In the genomic region with DNA sequence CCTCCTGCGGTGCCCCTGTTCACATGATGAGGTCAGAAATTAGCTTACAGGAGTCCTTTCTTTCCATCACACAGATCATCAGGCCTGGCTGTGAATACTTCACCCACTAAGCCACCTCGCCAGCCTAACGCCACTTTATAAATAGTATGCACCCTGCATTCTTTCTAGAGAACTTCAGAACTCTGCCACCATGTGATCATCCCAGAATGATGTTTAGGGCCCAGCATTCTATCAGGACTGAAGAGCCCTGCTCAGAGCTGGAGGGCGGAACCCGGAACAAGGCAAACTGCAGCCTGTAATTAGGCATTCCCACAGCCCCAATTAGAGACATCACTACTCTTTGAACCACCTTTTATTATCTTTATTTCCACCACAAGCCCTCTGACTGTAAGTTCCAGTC, we compare ENCODE assay signal across 12 mouse cellular contexts.
"Had no signal": no experiment of that assay in that cellular context is flagged by ENCODE, and none has a peak within 500 bp of the region (broad histone marks: within the 10 kb centered on the region; RNA-seq: fewer than 3 reads in every experiment).

No protein-coding gene starts in this region.

- H3K36me3 ChIP-seq: kidney, embryonic 15.5 days; liver, embryonic 15.5 days; midbrain, embryonic 13.5 days; stomach, embryonic 15.5 days had no signal

- H3K27me3 ChIP-seq: kidney, embryonic 15.5 days; liver, embryonic 15.5 days; midbrain, embryonic 13.5 days; stomach, embryonic 15.5 days had no signal

- DNase-seq: kidney, postnatal 14 days; left cerebral cortex, postnatal 4 days; lung, embryonic 14.5 days; lung, postnatal 36 days; right cerebral cortex, postnatal 14 days; thymus, adult 2 months; thymus, postnatal 25 days had no signal

- H3K4me2 ChIP-seq: kidney, embryonic 15.5 days; liver, embryonic 11.5 days; liver, embryonic 15.5 days; lung, embryonic 14.5 days; midbrain, embryonic 13.5 days; stomach, embryonic 15.5 days had no signal

- H3K9ac ChIP-seq: kidney, embryonic 15.5 days; liver, embryonic 15.5 days; lung, embryonic 14.5 days; midbrain, embryonic 13.5 days; stomach, embryonic 15.5 days had no signal

- H3K4me1 ChIP-seq: kidney, embryonic 15.5 days; liver, embryonic 15.5 days; stomach, embryonic 15.5 days had no signal

- ATAC-seq: midbrain, embryonic 13.5 days had no signal

- H3K9me3 ChIP-seq: kidney, embryonic 15.5 days; liver, embryonic 15.5 days; midbrain, embryonic 13.5 days; stomach, embryonic 15.5 days had no signal

- H3K4me3 ChIP-seq: kidney, embryonic 15.5 days; liver, embryonic 15.5 days; midbrain, embryonic 13.5 days; stomach, embryonic 15.5 days had no signal

- H3K27ac ChIP-seq: kidney, embryonic 15.5 days; liver, embryonic 15.5 days; midbrain, embryonic 13.5 days; stomach, embryonic 15.5 days had no signal
